Mouse (Mus musculus) lung, postnatal 0 days (tissue): ENCODE measurements at regions not wholly inside any gene's neighbourhood (a gene's known extent, or its start where the extent isn't known, plus 50 kb on each side); places are given as distances from the start of the nearest gene placed in this dataset.

Source experiments
- CTCF ChIP-seq: IDR thresholded peaks from 2 replicates; pipeline ENCODE4 v1.5.1; 2016; ENCODE audit warnings: antibody characterized with exemption, mild to moderate bottlenecking
- EP300 ChIP-seq: IDR thresholded peaks from 2 replicates; pipeline ENCODE4 v1.6.1; 2016; ENCODE audit warnings: antibody characterized with exemption, mild to moderate bottlenecking, control low read depth

- no peak for TF ChIP-seq CTCF
- TF ChIP-seq EP300, result no peak
These were observed 455.8 kb downstream of the Wdr11 start for GRCm38 (mm10) chr7:130047293-130048034.
